Mouse (Mus musculus) spleen, adult 12 weeks (tissue): ENCODE data around the gene Olfm2.

ENCODE experiments used
- DNase-seq: peaks from one replicate; pipeline ENCODE4 v3.0.0; 2022; ENCODE audit warnings: low spot score

Gene Olfm2

DNA sequence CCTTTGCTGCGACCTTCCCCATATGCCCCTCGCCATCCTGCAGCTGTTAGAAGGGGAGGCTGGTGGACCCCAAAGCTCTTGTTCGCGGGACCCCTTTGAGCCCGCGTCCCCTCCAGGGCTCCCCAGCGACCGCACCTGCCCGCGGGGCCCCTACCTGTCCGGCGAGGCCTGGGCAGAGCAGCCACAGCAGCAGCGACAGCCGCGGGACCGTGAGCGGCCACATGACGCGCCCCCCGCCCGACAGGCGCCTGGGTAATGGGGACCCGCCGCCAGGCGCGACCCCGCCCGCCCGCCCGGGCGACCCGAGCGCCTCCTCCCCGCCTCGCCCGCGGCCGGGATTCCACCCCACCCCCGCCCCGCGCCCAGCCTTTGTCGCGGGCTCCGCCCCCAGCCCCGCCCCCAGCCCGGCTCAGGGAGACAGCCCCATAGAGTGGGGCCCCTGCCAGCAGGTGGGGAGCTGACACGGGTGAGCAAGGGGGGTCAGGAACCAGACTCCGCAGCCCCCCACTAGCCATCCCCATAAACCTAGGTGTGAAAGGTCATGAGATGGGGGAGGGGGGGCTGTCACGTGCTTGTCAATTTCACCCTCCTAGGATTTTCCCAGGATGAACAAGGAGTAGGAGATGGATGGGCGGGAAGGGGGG is at the start of gene Olfm2:
Gene Olfm2, minus strand, starts transcription at position 333 of the 644 bp plus-strand sequence.
- DNase-seq: no peak

DNA sequence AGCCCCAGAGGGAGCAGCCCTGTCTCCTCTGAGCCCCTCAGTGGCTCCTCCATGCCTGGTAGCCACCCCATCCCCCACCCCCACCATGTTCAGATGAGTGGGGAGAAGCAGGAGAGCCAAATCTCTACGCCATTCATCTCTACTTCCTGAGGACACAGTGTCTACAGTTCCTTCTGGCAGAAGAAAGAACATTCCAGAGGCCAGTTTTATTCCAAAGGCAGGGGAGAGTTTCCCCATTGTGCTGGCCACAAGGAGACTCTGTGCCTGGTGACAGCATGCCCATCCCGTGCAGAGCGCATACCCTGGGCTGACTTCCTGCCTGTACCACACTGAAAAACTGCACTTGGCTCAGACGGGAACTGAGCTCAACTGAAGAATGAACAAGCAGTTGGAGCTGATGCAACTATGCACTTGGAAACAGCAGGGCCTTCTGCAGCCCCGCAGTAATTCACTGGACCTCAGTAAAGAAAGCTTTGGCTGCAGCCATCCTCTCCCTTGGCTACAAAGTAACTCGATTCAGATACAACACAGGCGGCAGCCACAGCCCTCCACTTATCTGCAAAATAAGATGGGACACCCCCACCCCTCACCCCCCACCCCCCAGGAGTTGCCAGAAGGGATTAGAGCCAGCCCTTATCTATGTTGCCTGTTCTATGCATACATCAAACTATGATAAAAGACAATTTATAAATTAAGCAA is 48.1 kb upstream of the Olfm2 start:
- no peak for DNase-seq

DNA sequence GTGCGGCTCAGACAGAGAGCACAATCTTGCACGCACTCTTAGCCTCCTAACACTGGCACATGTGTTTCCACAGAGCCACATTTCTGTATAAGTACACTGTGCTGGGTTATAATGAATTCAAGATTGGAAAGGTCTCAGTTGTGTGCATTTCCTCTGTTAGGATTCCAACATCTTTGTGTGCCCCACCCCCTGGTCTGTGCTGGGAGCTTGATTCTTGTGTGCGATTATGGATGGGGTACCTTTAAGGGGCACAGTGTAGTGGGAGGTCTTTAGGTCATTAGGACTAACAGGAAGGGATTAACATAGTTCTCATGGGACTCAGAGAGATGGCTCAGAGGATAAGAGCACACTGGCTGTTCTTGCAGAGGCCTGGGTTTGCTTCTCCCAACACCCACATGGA is 44.2 kb upstream of the Olfm2 start:
- no peak for DNase-seq

DNA sequence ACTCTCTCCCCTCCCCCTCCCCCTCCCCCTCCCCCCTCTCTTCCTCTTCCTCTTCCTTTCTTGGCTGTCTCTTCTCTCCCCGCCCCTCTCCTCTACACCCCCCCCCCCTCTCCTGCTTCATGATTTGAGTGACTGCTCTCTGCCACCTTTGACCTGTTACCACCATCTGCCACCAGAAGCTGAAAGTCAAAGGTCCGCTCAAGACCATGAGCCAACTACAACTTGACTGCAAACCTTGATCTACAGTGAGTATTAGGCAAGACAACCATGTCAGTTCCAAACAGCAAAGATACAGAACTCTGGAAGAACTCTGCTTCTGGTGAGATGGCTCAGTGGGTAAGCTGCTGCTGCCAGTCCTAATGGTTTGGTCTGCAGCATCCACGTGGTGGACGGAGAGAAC is 43.5 kb upstream of the Olfm2 start:
- DNase-seq: no peak

DNA sequence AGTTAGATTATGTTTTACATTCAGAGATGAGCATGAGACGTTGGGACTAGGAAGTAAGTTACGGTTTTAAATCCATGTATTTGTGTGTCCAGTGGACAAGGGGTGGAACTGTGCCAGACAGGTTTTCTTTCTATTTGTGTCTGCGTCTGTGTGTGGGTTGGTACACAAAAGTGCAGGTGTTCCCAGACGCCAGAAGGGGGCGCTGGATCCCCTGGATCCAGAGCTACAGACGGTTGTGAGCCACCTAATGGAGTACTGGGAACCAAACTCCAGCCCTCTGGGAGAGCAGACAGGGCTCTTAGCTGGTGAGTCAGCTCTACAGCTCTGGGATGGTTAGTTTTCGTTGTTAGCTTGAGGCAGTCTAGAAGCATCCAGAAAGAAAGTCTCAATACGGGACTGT is 41.8 kb upstream of the Olfm2 start:
- no peak for DNase-seq

DNA sequence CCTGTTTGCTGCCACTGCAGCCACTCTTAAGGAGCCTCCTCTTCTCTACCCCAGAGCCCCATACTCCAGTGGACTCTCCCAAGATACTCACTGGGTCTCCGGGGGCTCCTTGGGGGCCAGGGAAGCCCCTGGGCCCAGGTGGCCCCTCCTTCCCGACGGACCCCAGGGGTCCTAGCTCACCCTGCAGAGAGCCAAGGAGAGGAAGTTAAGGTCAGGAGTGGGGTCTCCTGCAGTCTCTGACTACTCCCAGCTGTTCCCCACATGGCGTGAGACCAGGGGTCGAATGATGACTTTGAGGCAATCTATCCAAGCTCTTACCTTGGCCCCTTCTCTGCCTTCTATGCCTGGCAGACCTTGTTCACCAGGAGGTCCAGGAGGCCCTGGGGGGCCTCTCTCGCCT is 38.9 kb upstream of the Olfm2 start:
- no peak for DNase-seq

DNA sequence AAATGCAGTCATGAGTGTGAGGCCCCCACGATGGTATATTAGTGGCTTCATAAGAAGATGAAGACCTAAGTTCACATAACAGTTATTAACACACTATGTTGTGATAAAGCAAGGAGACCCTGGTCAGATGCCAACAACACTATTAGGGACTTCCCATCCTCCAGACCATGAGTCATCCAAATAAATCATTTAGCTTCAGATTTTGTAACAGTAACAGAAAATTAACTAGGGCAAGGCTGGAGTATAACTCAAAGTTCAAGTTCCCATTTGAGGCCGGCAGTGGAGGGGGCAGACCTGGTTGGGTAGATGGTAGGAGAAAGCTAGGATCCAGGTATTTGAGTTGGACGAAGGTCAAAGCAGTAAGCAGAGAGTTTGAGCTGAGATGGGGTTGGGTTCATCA is 35.1 kb upstream of the Olfm2 start:
- no peak for DNase-seq

DNA sequence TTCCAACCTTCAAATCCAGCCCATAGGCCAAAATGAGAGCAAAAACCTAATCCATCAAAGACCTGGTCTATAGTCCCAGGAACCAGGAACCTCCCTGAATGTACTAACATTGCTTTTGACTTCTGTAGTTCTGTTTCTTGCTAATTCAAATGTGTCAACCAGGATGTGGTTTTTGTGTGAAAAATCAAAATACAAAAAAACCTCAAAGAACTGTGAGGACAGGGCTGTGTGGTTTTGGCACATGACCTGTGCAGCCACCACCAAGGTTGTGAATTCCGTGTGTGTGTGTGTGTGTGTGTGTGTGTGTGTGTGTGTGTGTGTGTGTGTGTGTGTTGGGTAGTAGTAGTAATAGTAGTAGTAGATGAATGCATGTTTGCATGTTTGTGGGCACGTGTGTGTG is 19.1 kb upstream of the Olfm2 start:
- DNase-seq: no peak

DNA sequence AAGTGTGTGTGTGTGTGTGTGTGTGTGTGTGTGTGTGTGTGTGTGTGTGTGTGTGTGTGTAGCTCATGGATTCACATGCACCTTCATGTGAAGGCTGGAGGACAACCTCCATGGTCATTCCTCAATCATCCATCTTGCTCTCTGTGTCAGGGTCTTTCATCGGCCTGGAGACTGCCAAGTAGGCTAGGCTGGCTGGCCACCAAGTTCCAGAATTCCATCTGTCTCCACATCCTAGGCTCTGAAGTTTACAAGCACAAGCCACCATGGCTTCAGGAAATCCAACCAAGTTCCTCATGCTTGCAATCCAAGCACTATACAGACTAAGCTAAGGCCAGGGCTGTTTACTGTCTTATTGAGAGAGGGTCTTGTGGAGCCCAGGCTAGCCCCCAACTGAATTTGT is 16.9 kb upstream of the Olfm2 start:
- DNase-seq: no peak

DNA sequence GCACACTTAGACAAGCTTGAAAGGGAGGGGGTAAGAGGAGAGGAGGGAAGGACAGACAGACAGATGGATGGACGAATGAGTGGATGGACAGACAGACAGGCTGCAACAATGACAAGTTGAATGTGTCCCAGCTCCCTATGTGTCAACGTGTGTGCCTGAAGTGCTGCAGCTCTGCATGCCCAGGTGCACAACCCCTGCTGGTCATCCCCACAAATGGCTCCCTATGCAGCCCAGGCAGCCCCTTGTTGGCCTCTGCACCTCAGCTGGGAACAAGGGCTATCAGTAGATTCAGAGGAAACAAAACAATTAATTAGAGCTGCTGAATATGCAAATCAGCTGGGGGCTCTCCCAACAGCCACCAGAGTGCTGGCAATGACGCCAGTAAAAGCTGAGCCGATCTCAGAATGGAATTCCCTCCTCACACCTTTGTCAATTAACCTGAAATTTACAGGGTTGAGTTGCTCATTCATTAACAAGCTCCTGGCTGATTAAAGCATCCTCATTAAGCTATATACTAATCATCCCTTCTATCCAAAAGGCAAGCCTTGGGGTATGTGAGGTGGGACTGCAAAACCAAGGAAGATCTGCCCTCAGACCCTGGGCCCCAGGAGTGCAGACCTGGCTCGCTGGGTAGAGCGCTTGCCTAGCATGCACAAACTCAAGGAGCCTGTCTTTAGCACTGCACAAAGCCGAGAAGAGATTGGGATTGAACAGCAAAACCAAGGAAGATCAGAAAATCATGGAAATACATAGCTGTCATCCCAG is 16.2 kb upstream of the Olfm2 start:
- no peak for DNase-seq

DNA sequence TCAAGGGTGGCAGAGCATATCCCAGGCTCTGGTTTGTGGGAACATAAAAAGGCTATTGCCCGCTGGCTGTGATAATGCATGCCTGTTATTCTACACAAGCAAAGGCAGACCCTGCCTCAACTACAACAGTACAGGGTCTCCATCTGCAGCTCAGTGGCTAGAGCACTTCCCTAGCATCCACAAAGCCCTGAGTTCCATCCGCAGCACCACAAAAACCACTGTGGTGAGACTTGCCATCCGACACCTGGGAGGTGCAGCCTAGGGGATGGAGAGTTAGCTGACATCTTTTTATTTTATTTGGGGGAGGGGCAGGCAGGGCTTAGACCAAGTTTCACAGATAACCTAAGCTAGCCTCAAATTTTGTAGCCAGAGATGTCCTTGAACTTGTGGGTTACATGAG is 15.2 kb upstream of the Olfm2 start:
- DNase-seq: no peak

DNA sequence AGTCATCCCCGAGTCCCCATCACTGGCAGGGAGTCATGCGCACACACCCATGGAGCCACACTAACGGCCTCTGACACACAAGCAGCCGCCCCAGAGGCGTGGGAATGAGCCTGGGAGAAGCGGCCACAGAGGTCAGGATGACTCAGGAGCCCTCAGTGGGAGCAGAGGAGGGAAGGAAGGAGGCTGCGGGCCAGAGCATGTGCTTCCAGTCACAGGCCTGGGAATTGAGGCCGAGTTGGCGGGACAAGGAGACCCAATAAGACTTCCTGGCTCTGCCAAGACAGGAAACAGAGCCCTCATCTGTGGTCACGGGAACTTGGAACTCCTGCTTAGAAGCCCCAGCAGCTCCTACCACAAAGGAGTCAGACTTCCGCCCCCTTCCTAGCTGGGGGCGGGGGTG is 14.7 kb upstream of the Olfm2 start:
- DNase-seq: no peak

DNA sequence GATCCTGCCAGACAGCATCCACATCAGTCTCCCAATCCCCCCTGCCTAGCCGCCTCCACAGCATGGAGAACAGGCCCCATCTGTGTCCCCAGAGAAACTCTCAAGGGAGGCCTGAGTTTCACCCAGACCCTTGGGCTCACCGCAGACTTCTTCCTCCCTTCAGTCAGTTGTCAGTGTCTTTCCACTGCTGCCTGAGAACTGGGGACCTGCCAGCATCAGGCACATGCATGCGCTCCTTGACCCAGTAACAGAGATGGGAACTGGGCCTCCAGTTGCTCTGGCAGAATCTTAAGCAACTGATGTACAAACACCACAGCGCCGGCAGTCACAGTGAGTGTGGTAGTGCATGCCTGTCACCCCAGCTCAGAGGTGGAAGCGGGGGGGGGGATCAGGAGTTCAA is 12.7 kb upstream of the Olfm2 start:
- DNase-seq: no peak

DNA sequence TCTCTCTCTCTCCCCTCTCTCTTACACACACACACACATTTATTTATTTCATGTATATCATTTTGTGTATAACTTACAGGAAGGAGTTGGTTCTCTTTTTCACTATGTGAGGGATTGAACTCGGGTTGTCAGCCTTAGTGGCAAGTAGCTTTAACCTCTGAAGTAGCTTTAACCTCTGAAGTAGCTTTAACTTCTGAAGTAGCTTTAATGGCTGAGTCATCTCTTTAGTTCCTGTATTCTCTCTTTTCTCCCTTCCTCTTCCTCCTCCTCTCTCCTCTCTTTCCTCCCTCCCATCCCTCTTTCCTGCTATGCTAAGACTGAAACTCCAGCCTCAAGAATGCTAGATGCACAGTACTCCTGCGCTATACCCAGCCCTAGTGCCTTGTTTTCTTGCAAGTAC is 12.1 kb upstream of the Olfm2 start:
- no peak for DNase-seq

DNA sequence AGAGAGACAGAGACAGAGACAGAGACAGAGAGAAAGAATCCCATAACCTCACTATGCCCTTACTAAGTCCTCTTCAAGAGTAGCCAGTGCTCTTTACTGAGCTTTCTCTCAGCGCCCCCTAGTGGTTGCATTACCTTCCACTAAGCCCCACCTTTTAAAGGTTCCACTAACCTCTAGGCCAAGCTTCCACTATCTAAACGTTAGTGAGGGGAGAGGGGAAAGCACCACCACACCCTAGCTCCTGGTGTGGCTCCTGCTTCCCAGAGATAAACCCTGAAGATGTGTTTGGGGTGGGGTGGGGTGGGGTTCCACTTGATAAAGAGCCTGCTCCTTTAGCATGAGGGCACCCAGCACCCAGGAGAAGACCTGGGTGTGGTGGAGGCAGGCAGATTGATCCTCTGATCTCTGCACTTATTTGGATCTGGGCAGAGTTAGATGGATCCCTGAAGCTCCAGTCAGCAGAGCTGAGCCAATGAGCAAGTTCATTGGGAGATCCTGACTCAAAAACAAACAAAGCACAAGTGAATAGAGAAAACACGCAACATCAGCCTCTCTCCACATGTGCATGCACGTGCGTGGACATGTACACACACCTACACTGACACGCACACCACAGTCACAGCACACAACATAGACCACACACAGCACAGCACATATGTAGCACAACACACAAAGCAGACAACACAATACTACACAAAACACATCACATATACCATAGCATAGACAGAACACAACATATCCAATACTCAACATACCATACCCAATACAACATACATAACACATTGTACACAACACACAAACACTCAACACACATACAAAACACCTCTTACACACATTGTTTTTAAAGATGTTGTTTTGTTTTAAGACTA is 11.2 kb upstream of the Olfm2 start:
- peak; percentile 60 for DNase-seq

DNA sequence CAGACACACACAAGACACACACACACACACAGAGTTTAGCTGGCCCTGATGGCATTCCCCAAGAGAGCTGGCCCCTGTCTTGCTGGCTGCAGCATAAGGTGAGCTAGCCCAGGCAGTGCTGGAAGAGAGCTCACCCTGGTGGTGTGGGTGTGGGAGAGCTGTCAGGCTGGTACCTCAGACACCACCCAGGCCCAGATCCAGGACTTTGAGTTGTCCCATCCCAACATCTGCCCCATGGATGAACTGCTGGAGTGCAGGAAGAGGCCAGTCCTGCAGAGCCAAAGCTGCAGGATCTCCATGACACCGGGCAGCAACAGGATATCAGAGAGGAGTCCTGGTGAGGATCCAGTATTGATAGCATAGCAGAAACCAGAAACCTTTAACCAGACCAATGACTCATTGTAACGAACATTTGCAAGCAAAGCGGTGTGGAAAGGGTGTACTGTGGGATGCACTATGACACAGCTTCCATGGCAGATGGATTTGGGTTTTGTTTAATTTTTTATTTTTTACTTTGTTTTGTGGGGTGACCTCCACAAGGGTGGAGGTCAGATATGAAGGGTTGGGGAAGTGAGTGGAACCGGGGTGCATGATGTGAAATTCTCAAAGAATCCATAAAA is 10.0 kb upstream of the Olfm2 start:
- DNase-seq: no peak

DNA sequence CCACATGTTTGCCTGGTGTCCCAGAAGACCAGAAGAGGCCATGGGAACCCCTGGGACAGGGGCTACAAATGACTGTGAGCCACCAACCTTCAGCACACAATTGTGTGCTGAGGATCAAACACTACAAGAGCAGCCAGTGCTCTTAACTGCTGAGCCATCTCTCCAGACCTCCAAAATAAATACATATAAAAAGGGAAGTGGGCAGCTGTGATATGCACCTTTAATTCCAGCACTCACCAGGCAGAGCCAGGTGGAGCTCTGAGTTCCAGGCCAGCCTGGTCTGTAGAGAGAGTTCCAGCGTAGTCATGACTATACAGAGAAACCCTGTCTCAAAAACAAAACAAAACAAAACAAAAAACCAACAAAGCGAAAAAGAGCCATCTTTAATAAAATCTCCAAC is 8.2 kb upstream of the Olfm2 start:
- DNase-seq: no peak

DNA sequence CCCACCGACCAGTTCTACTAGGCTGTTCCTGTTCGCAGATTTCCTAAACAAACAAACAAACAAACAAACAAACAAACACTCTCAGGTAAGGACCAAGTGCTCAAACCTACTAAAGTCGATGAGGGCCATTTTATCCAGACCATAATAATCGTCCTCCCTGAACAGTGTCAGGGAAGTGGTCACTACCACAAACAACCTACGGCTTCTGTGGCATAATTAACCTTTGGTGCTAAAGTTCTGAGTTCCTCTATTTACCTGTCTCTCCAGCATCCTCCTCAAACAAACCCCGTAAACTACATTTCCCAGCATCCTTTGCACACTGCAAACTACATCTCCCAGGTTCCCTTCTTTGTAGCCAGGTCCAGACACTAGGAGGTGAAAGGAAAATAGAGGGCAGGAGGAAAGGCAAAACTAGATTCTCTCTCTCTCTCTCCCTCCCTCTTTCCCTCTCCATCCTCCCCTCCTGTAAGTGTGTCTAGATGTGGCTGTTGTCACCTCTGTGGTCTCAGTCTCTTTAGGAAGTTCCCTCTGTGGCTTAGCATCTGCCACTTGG is 5.4 kb upstream of the Olfm2 start:
- DNase-seq: no peak

DNA sequence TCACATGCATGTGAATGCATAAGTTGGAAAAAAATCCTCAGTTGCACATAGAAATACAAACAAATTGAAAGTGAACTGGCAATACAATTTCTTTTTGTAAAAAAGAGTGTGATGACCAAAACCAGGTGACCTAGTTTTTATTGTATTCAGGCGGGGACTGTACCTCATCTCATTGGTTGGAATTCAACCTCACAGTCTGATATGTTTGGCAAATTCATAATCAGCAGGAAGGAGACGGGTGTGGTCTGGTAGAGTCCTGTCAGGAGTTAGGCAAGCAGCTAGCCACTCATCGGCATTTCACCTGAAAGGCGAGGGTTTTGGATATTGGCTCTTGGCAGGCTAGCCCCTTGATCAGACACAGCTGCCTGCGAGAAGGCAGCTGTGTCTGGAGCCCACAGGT is 3.1 kb upstream of the Olfm2 start:
- no peak for DNase-seq

DNA sequence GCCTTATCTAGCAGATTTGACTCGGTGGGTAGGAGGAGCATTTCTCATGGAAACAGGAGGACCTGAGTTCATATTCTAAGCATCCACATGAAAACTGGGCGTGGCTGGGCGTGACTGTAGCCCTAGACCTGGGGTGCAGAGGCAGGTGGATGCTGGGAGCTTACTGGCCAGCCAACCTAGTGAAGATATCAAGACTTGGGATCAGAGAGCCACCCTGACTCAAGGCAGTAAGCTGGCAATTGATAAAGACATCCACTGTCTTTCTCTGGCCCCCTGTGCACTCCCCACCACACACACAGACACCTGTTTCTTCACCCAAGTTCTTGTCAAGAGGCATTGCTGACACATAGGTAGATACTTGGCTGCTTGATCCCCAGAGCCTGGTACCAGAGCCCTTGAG is 2.4 kb upstream of the Olfm2 start:
- no peak for DNase-seq

DNA sequence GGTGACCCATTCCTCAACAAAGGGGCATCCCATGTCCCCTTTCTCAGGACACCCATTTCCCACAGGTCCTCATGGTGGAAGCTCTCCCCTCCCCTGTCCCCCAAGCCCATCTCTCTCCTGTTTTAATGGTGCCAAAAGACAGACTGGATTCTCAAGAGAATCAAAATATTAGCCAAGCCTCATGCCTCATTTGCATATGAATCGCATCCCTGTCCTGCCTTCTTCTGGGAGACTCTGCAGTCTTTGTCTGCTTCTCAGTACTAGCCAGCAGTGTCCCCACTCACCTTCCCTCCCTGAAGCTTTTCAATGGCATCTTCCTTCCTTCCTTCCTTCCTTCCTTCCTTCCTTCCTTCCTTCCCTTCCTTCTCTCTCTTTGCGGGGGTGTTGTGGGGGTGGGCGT is 1.5 kb upstream of the Olfm2 start:
- DNase-seq: no peak
